Mouse (Mus musculus): Measurements from ENCODE around the gene Grip1. TPM values are rescaled to one million over a fixed set of nuclear protein-coding genes. Genes with fewer than 3 reads are reported as not detected.

The Grip1 gene
- polyA plus RNA-seq, 1 experiment from 2014 or later, result 3.1 TPM

- H3K4me2 ChIP-seq, result no peak overlapping the region
- H3K27ac ChIP-seq, result no peak overlapping the region
- H3K4me1 ChIP-seq, result peaks cover 5% of the 10 kb centered on the region
- H3K9ac ChIP-seq, result no peak overlapping the region
- no peak overlapping the region for H3K4me3 ChIP-seq
- ATAC-seq (ENCODE audit: insufficient number of reproducible peaks, low FRiP score, low TSS enrichment, low read depth), result no peak
- H3K36me3 ChIP-seq, result no peaks in the 10 kb centered on the region
- H3K9me3 ChIP-seq, result no peaks in the 10 kb centered on the region
- no peaks in the 10 kb centered on the region for H3K27me3 ChIP-seq
- 86% methylated on average over 5 of the region's 5 CpGs for WGBS
Measured at GRCm38 (mm10) chr10:119630401-119630800, 176.8 kb downstream of the Grip1 start.

DNA sequence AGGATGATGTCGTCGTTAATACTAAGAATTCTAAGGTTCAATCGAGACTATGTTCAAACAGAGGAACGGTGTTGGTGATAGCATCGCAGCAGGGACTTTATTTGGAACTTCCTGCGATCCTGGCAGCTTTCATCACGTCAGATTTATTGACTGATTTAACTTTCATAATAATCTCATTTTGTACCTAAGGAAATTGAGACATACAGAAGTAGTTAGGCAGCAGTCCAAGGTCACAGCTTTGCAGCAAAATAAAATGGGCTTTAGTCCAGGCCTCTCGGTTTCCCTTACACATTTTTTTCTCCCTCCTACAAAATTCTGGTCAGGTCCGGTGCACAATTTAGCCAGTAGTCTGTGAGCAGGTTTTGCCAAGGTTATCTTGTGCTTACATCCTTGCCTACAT, 178.3 kb downstream of the Grip1 start:
- Histone ChIP-seq H3K4me2 (no peak overlapping the region), H3K4me3 (no peak overlapping the region), H3K27me3 (no peaks in the 10 kb centered on the region), H3K9ac (no peak overlapping the region), H3K9me3 (no peaks in the 10 kb centered on the region), H3K4me1 (peaks cover 5% of the 10 kb centered on the region), H3K27ac (no peak overlapping the region), H3K36me3 (no peaks in the 10 kb centered on the region)
- no peak for ATAC-seq (ENCODE audit: insufficient number of reproducible peaks, low FRiP score, low TSS enrichment, low read depth)
- WGBS, result 23% methylated on average over 9 of the region's 9 CpGs

- H3K4me3 ChIP-seq, result no peak overlapping the region
- 81% methylated on average over 6 of the region's 6 CpGs for WGBS
- ATAC-seq (ENCODE audit: insufficient number of reproducible peaks, low FRiP score, low TSS enrichment, low read depth), result no peak
- H3K36me3 ChIP-seq, result no peaks in the 10 kb centered on the region
- H3K9me3 ChIP-seq, result no peaks in the 10 kb centered on the region
- no peak overlapping the region for H3K27ac ChIP-seq
- no peak overlapping the region for H3K9ac ChIP-seq
- H3K4me2 ChIP-seq, result no peak overlapping the region
- peaks cover 5% of the 10 kb centered on the region for H3K4me1 ChIP-seq
- H3K27me3 ChIP-seq, result no peaks in the 10 kb centered on the region
Measured at GRCm38 (mm10) chr10:119634544-119634943, 180.9 kb downstream of the Grip1 start.

DNA sequence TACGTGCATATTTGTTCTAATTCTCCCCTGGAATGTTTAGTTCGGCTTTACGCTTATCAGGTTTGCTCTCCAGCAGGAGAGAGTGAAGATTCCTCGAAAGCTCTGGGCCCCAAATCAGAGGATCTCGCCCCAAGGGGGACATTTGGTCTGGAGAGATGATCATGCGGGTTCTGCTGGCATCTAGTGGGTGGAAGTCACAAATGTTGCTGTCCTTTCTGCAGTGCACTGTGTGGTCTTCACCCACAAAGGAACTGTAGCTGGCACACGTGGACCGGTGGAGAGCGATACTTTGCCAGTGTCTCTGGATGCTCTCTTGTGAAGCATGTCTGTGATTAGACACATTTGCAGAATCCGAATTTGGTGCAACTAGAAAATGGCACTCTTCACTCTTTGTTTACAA, 186.9 kb downstream of the Grip1 start:
- no peak overlapping the region for H3K4me2 ChIP-seq
- ATAC-seq (ENCODE audit: insufficient number of reproducible peaks, low FRiP score, low TSS enrichment, low read depth), result no peak
- H3K4me3 ChIP-seq, result no peak overlapping the region
- peaks cover 4% of the 10 kb centered on the region; the same call in 1 of the 2 replicates for H3K4me1 ChIP-seq
- no peaks in the 10 kb centered on the region for H3K36me3 ChIP-seq
- no peak overlapping the region for H3K27ac ChIP-seq
- H3K27me3 ChIP-seq, result no peaks in the 10 kb centered on the region
- 74% methylated on average over 10 of the region's 10 CpGs for WGBS
- H3K9ac ChIP-seq, result no peak overlapping the region
- no peaks in the 10 kb centered on the region for H3K9me3 ChIP-seq

GRCm38 (mm10) chr10:119641011-119641410, 187.4 kb downstream of the Grip1 start:
- Histone ChIP-seq H3K27ac (no peak overlapping the region), H3K9ac (no peak overlapping the region), H3K4me2 (no peak overlapping the region), H3K9me3 (no peaks in the 10 kb centered on the region), H3K36me3 (no peaks in the 10 kb centered on the region), H3K4me1 (peaks cover 4% of the 10 kb centered on the region; the same call in 1 of the 2 replicates), H3K27me3 (no peaks in the 10 kb centered on the region), H3K4me3 (no peak overlapping the region)
- ATAC-seq (ENCODE audit: insufficient number of reproducible peaks, low FRiP score, low TSS enrichment, low read depth), result no peak
- 73% methylated on average over 12 of the region's 12 CpGs for WGBS

DNA sequence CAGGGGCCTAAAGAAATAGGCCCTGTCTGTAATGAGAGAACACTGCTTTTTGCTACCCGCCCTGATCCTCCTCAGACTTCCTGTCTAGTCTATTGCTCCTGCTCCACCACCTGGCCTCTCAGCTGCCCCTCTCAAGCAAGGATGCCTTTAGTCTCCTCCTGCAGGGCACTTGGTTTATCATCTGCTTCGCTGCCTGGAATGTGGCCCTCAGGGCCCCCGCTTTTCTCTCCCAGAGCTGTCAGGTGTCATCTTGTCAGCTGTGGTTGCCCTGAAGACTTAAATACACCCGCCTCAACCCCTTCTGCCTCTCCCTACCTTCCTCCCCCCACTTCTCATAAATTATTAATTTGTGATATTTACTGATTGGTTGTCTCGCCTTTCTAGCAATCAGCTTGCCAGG, 190.7 kb downstream of the Grip1 start:
- no peak overlapping the region for H3K9ac ChIP-seq
- ATAC-seq (ENCODE audit: insufficient number of reproducible peaks, low FRiP score, low TSS enrichment, low read depth), result no peak
- 51% methylated on average over 5 of the region's 5 CpGs for WGBS

GRCm38 (mm10) chr10:119646500-119647439, 193.1 kb downstream of the Grip1 start:
- Histone ChIP-seq H3K27ac (no peak overlapping the region), H3K36me3 (no peaks in the 10 kb centered on the region), H3K4me2 (0 out of 2 replicates have a peak overlapping the region, but pooled peaks have one; percentile 12), H3K9ac (no peak overlapping the region), H3K9me3 (no peaks in the 10 kb centered on the region), H3K4me3 (no peak overlapping the region), H3K4me1 (peaks cover 7% of the 10 kb centered on the region; the same call in 1 of the 2 replicates), H3K27me3 (no peaks in the 10 kb centered on the region)
- 62% methylated on average over 29 of the region's 29 CpGs for WGBS
- no peak for ATAC-seq (ENCODE audit: insufficient number of reproducible peaks, low FRiP score, low TSS enrichment, low read depth)

More for the DNA sequence above, 190.7 kb downstream of the Grip1 start:
- Histone ChIP-seq H3K4me2 (no peak overlapping the region), H3K27ac (no peak overlapping the region), H3K36me3 (no peaks in the 10 kb centered on the region), H3K4me3 (no peak overlapping the region), H3K27me3 (no peaks in the 10 kb centered on the region), H3K4me1 (peaks cover 7% of the 10 kb centered on the region; the same call in 1 of the 2 replicates), H3K9me3 (no peaks in the 10 kb centered on the region)

GRCm38 (mm10) chr10:119660677-119661353, 207.2 kb downstream of the Grip1 start:
- no peaks in the 10 kb centered on the region for H3K36me3 ChIP-seq
- H3K9ac ChIP-seq, result no peak overlapping the region
- no peak overlapping the region for H3K4me3 ChIP-seq
- H3K27ac ChIP-seq, result no peak overlapping the region
- no peaks in the 10 kb centered on the region for H3K27me3 ChIP-seq
- ATAC-seq (ENCODE audit: insufficient number of reproducible peaks, low FRiP score, low TSS enrichment, low read depth), result no peak
- no peaks in the 10 kb centered on the region for H3K9me3 ChIP-seq
- no peak overlapping the region for H3K4me2 ChIP-seq
- no peaks in the 10 kb centered on the region for H3K4me1 ChIP-seq
- 54% methylated on average over 7 of the region's 7 CpGs for WGBS

- Histone ChIP-seq H3K9ac (no peak overlapping the region), H3K9me3 (no peaks in the 10 kb centered on the region), H3K27ac (no peak overlapping the region), H3K36me3 (no peaks in the 10 kb centered on the region), H3K4me2 (no peak overlapping the region), H3K4me1 (no peaks in the 10 kb centered on the region), H3K4me3 (no peak overlapping the region), H3K27me3 (no peaks in the 10 kb centered on the region)
- no peak for ATAC-seq (ENCODE audit: insufficient number of reproducible peaks, low FRiP score, low TSS enrichment, low read depth)
- 84% methylated on average over 9 of the region's 9 CpGs for WGBS
Measured at GRCm38 (mm10) chr10:119663586-119663985, 210.0 kb downstream of the Grip1 start.

DNA sequence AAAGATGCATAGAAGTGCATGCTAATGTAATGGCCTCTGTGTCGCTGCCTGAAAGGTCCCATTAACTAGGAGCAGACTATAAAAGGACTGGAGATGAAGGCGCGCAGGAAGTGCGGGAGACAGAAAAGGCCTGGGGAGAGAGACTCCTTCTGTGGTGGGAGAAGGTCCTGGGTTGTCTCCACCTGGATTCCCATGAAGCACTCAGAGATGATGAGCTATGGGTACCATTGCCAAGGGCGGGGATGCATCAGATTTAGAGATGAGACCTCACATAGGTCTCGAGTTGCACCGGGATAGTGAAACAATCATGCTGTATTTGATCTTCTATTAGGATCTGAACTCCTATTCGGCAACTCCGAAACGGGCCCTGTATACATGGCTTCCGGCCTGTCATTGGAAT, 212.8 kb downstream of the Grip1 start:
- 69% methylated on average over 11 of the region's 11 CpGs for WGBS
- H3K27ac ChIP-seq, result no peak overlapping the region
- no peak for ATAC-seq (ENCODE audit: insufficient number of reproducible peaks, low FRiP score, low TSS enrichment, low read depth)
- no peak overlapping the region for H3K9ac ChIP-seq
- no peak overlapping the region for H3K4me3 ChIP-seq
- H3K9me3 ChIP-seq, result no peaks in the 10 kb centered on the region
- H3K27me3 ChIP-seq, result no peaks in the 10 kb centered on the region
- H3K4me2 ChIP-seq, result no peak overlapping the region
- no peaks in the 10 kb centered on the region for H3K36me3 ChIP-seq
- no peaks in the 10 kb centered on the region for H3K4me1 ChIP-seq

DNA sequence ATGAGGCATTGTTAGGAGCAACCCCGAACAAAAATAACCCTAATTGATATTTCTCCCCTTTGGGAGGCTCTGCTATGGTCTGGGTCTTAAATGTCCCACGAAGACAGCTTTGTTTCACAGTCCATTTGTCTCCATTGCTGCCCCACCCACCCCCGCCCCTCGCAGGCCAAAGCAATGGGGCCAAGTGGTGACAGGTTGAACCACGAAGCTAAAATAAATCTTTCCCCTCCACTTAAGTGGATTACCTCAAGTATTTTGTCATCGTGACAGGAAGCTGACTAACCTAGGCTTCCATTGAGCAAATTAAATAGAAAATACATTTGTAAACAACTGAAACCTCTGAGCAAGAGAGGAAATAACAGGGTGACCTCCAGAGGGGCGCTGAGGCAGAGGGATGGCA, 216.8 kb downstream of the Grip1 start:
- H3K27me3 ChIP-seq, result no peaks in the 10 kb centered on the region
- H3K9me3 ChIP-seq, result no peaks in the 10 kb centered on the region
- H3K9ac ChIP-seq, result no peak overlapping the region
- H3K4me1 ChIP-seq, result no peaks in the 10 kb centered on the region
- no peak for ATAC-seq (ENCODE audit: insufficient number of reproducible peaks, low FRiP score, low TSS enrichment, low read depth)
- no peak overlapping the region for H3K4me2 ChIP-seq
- H3K4me3 ChIP-seq, result no peak overlapping the region
- no peak overlapping the region for H3K27ac ChIP-seq
- no peaks in the 10 kb centered on the region for H3K36me3 ChIP-seq
- WGBS, result 50% methylated on average over 7 of the region's 7 CpGs

DNA sequence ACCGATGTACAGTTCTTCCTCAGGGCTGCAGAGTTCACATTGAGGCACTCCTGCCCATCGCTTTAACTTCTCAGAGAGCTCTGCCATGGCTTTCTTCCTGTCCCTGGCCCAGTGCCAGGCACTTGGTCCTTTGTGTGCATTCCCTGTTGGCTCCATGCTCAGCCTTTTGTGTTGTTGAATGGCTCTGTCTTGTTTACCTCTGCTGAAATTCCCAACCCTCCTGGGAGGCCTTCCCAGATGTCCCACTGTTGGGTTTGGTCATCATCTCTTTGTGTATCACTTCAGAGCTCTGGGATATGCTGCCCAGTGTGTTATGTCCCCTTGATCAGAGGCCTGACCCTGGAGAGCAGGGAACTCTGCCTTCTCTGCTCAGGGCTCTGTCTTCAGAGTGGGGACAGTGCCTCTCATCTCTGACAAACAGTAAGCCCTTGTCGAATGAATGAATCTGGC, 230.8 kb downstream of the Grip1 start:
- Histone ChIP-seq H3K9ac (no peak overlapping the region), H3K4me1 (peaks cover 3% of the 10 kb centered on the region; the same call in 1 of the 2 replicates), H3K27ac (no peak overlapping the region), H3K4me2 (no peak overlapping the region), H3K4me3 (no peak overlapping the region), H3K9me3 (no peaks in the 10 kb centered on the region), H3K27me3 (no peaks in the 10 kb centered on the region), H3K36me3 (no peaks in the 10 kb centered on the region)
- WGBS, result 81% methylated on average over 3 of the region's 3 CpGs
- ATAC-seq (ENCODE audit: insufficient number of reproducible peaks, low FRiP score, low TSS enrichment, low read depth), result no peak
